Mouse (Mus musculus) neural tube, embryonic 11.5 days (tissue): ENCODE results near the gene Serbp1. TPM values are rescaled to one million over a fixed set of nuclear protein-coding genes. Genes with fewer than 3 reads are reported as not detected.

ENCODE experiments used
- ATAC-seq: fragments of 200-750 bp; cut with Nextera tagmentation; 2 replicates; pipeline ENCODE4 v1.8.0; 2017; ENCODE audit warnings: moderate number of reproducible peaks, mild to moderate bottlenecking, moderate TSS enrichment, moderate library complexity; ENCODE audit not compliant: insufficient read depth, low FRiP score, low TSS enrichment
- DNase-seq: peaks from one replicate; pipeline ENCODE4 v3.0.0-alpha.2; 2015; ENCODE audit warnings: low spot score
- H3K27ac ChIP-seq: fragments of 300-500 bp; sonication (generic); 2 replicates; pipeline ENCODE4 v1.5.1; 2014; ENCODE audit warnings: low read depth, mild to moderate bottlenecking, low read length
- H3K27me3 ChIP-seq: fragments of 300-500 bp; sonication (generic); 2 replicates; pipeline ENCODE4 v1.6.1; 2014; ENCODE audit warnings: mild to moderate bottlenecking, low read length, mixed read lengths; ENCODE audit not compliant: control insufficient read depth, insufficient read depth
- H3K36me3 ChIP-seq: fragments of 300-500 bp; sonication (generic); 2 replicates; pipeline ENCODE4 v1.6.1; 2014; ENCODE audit warnings: mild to moderate bottlenecking, low read length, moderate library complexity, mixed read lengths; ENCODE audit not compliant: control insufficient read depth, insufficient read depth
- H3K4me1 ChIP-seq: fragments of 300-500 bp; sonication (generic); 2 replicates; pipeline ENCODE4 v1.6.1; 2014; ENCODE audit warnings: low read length, mixed read lengths; ENCODE audit not compliant: control insufficient read depth, insufficient read depth
- H3K4me2 ChIP-seq: fragments of 300-500 bp; sonication (generic); 2 replicates; pipeline ENCODE4 v1.6.1; 2014; ENCODE audit warnings: low read depth, mild to moderate bottlenecking, moderate library complexity
- H3K4me3 ChIP-seq: fragments of 300-500 bp; sonication (generic); 2 replicates; pipeline ENCODE4 v1.5.1; 2014; ENCODE audit warnings: low read depth, low read length
- H3K9ac ChIP-seq: fragments of 300-500 bp; sonication (generic); 2 replicates; pipeline ENCODE4 v1.6.1; 2014; ENCODE audit warnings: mild to moderate bottlenecking, low read length
- H3K9me3 ChIP-seq: fragments of 300-500 bp; sonication (generic); 2 replicates; pipeline ENCODE4 v1.6.1; 2016; ENCODE audit warnings: low read length; ENCODE audit not compliant: control insufficient read depth
- WGBS: fragments of 180-500 bp; shearing (Covaris S2); extraction: QIAGEN DNeasy Blood & Tissue Kit; methylation state at CpG from one replicate; pipeline ENCODE4 v1.1.7; 2014; 5-methylcytosine and 5-hydroxymethylcytosine counted together
- polyA plus RNA-seq: library from polyadenylated mRNA; unstranded; fragments of >200 nt; fragmentation: Nextera tagmentation; extraction: Ambion mirVana; gene quantifications from 2 replicates; pipeline ENCODE4 v1.2.1, GENCODE M21; 2014

Gene Serbp1
- polyA plus RNA-seq, 1 experiment from 2014 or later = 502 TPM

- DNase-seq (peak; percentile 55), ATAC-seq (peak; percentile 48; the same call in 1 of the 2 replicates)
- Histone ChIP-seq H3K36me3 (no peaks in the 10 kb centered on the region), H3K27me3 (no peaks in the 10 kb centered on the region), H3K9ac (no peak overlapping the region), H3K4me2 (no peak overlapping the region), H3K4me1 (no peaks in the 10 kb centered on the region), H3K4me3 (no peak overlapping the region), H3K9me3 (no peaks in the 10 kb centered on the region), H3K27ac (no peak overlapping the region)
- 36% methylated on average over 10 of the region's 10 CpGs for WGBS
Observed at GRCm38 (mm10) chr6:67318451-67318850, 80.5 kb downstream of the Serbp1 start.

- H3K4me3 ChIP-seq = no peak overlapping the region
- WGBS = 89% methylated on average over 3 of the region's 3 CpGs
- H3K27ac ChIP-seq = no peak overlapping the region
- DNase-seq (no peak), ATAC-seq (no peak)
- no peaks in the 10 kb centered on the region for H3K36me3 ChIP-seq
- no peaks in the 10 kb centered on the region for H3K9me3 ChIP-seq
- no peak overlapping the region for H3K4me2 ChIP-seq
- H3K27me3 ChIP-seq = no peaks in the 10 kb centered on the region
- H3K4me1 ChIP-seq = no peaks in the 10 kb centered on the region
- H3K9ac ChIP-seq = no peak overlapping the region
Observed at GRCm38 (mm10) chr6:67323788-67324187, 85.8 kb downstream of the Serbp1 start.

GRCm38 (mm10) chr6:67337943-67338342, 100.0 kb downstream of the Serbp1 start:
- no peaks in the 10 kb centered on the region for H3K9me3 ChIP-seq
- no peaks in the 10 kb centered on the region for H3K36me3 ChIP-seq
- DNase-seq = no peak
- no peak for ATAC-seq
- H3K27ac ChIP-seq = no peak overlapping the region
- no peaks in the 10 kb centered on the region for H3K4me1 ChIP-seq
- H3K27me3 ChIP-seq = no peaks in the 10 kb centered on the region
- no peak overlapping the region for H3K4me2 ChIP-seq
- H3K9ac ChIP-seq = no peak overlapping the region
- H3K4me3 ChIP-seq = no peak overlapping the region

GRCm38 (mm10) chr6:67339494-67339893, 101.5 kb downstream of the Serbp1 start:
- Histone ChIP-seq H3K9me3 (no peaks in the 10 kb centered on the region), H3K4me3 (no peak overlapping the region), H3K4me1 (no peaks in the 10 kb centered on the region), H3K4me2 (no peak overlapping the region), H3K27me3 (no peaks in the 10 kb centered on the region), H3K36me3 (no peaks in the 10 kb centered on the region), H3K9ac (no peak overlapping the region), H3K27ac (no peak overlapping the region)
- DNase-seq = no peak
- ATAC-seq = no peak

Other genes starting within 250 kb of the Serbp1 start
- gene Gadd45a, start 200.7 kb upstream of the Serbp1 start, polyA plus RNA-seq = 21.3 and 23.6 TPM in 2 replicates
- 0.13 and 0.14 TPM in 2 replicates for gene Il12rb2, start 138.0 kb downstream of the Serbp1 start, polyA plus RNA-seq